Mouse (Mus musculus) lung, embryonic 14.5 days (tissue): ENCODE measurements around the gene Pacs2. TPM values are rescaled to one million over a fixed set of nuclear protein-coding genes. Genes with fewer than 3 reads are reported as not detected.

Experiments used
- ATAC-seq: fragments of 200-750 bp; cut with Nextera tagmentation; 2 replicates; pipeline ENCODE4 v1.8.0; 2017; ENCODE audit warnings: mild to moderate bottlenecking, moderate TSS enrichment, moderate library complexity; ENCODE audit not compliant: insufficient read depth
- DNase-seq: peaks from one replicate; pipeline ENCODE4 v3.0.0-alpha.2; 2015
- H3K27ac ChIP-seq: fragments of 300-500 bp; sonication (generic); 2 replicates; pipeline ENCODE4 v1.5.1; 2014; ENCODE audit warnings: low read depth, mild to moderate bottlenecking, moderate library complexity
- H3K27me3 ChIP-seq: fragments of 300-500 bp; sonication (generic); 2 replicates; pipeline ENCODE4 v1.6.1; 2014; ENCODE audit warnings: low read length, control low read depth; ENCODE audit not compliant: insufficient read depth
- H3K36me3 ChIP-seq: fragments of 300-500 bp; sonication (generic); 2 replicates; pipeline ENCODE4 v1.6.1; 2014; ENCODE audit warnings: control low read depth; ENCODE audit not compliant: insufficient read depth
- H3K4me1 ChIP-seq: fragments of 300-500 bp; sonication (generic); 2 replicates; pipeline ENCODE4 v1.6.1; 2014; ENCODE audit warnings: antibody characterized with exemption, control low read depth; ENCODE audit not compliant: insufficient read depth
- H3K4me2 ChIP-seq: fragments of 300-500 bp; sonication (generic); 2 replicates; pipeline ENCODE4 v1.6.1; 2014; ENCODE audit warnings: mild to moderate bottlenecking
- H3K4me3 ChIP-seq: fragments of 300-500 bp; sonication (generic); 2 replicates; pipeline ENCODE4 v1.5.1; 2014; ENCODE audit warnings: low read depth, low read length
- H3K9ac ChIP-seq: fragments of 300-500 bp; sonication (generic); 2 replicates; pipeline ENCODE4 v1.6.1; 2014
- H3K9me3 ChIP-seq: fragments of 300-500 bp; sonication (generic); 2 replicates; pipeline ENCODE4 v1.6.1; 2016; ENCODE audit warnings: low read depth, low read length, control low read depth
- CTCF ChIP-seq: IDR thresholded peaks from 2 replicates; pipeline ENCODE4 v1.5.1; 2016; ENCODE audit warnings: antibody characterized with exemption, low read depth
- WGBS: fragments of 180-500 bp; shearing (Covaris S2); extraction: QIAGEN DNeasy Blood & Tissue Kit; methylation state at CpG from one replicate; pipeline ENCODE4 v1.1.7; 2014; 5-methylcytosine and 5-hydroxymethylcytosine counted together
- polyA plus RNA-seq: library from polyadenylated mRNA; unstranded; fragments of >200 nt; fragmentation: Nextera tagmentation; extraction: Ambion mirVana; gene quantifications from 2 replicates; pipeline ENCODE4 v1.2.1, GENCODE M21; 2014

The Pacs2 gene
- polyA plus RNA-seq, 1 experiment from 2014 or later: 15.6 TPM

GRCm38 (mm10) chr12:113044916-113045677 is 30.8 kb downstream of the Pacs2 start:
- Histone ChIP-seq H3K4me2 (no peak overlapping the region), H3K9me3 (no peaks in the 10 kb centered on the region), H3K9ac (no peak overlapping the region), H3K36me3 (peaks cover 28% of the 10 kb centered on the region), H3K4me1 (no peaks in the 10 kb centered on the region), H3K27ac (no peak overlapping the region), H3K27me3 (no peaks in the 10 kb centered on the region), H3K4me3 (no peak overlapping the region)
- TF ChIP-seq CTCF: peak; percentile 49
- DNase-seq (peak; percentile 12), ATAC-seq (no peak)
- WGBS: 73% methylated on average over 3 of the region's 3 CpGs

GRCm38 (mm10) chr12:113046861-113047260 is 32.6 kb downstream of the Pacs2 start:
- no peaks in the 10 kb centered on the region for H3K9me3 ChIP-seq
- H3K4me3 ChIP-seq: no peak overlapping the region
- H3K27ac ChIP-seq: no peak overlapping the region
- ATAC-seq (no peak), DNase-seq (no peak)
- no peak overlapping the region for H3K4me2 ChIP-seq
- 0 out of 2 replicates have a peak, but pooled peaks cover 5% of the 10 kb centered on the region for H3K4me1 ChIP-seq
- 83% methylated on average over 15 of the region's 15 CpGs for WGBS
- H3K9ac ChIP-seq: no peak overlapping the region
- TF ChIP-seq CTCF: no peak
- H3K27me3 ChIP-seq: no peaks in the 10 kb centered on the region
- H3K36me3 ChIP-seq: peaks cover 41% of the 10 kb centered on the region

DNA sequence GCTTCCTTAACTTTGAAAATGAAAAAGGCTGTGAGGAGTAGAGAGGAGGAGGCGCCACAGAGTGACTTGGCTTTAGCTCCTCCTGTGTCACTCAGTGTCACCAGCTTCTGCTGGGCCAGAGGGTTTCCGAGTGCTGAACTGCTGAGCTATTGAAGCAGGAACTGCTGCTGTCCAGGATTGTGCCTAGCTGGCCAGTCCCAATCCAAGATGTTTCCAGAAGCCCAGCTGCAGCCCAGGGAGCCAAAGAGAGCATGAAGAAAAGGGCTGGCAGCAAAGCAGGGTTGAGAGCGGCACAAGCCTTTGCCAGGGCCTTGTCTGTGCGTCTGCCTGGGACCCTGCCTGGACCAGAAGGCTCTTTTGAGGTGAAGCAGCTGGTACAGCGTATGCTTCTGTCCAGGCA is 33.8 kb downstream of the Pacs2 start:
- Histone ChIP-seq H3K27me3 (no peaks in the 10 kb centered on the region), H3K36me3 (peaks cover 42% of the 10 kb centered on the region)

GRCm38 (mm10) chr12:113049836-113050235 is 35.5 kb downstream of the Pacs2 start:
- WGBS: 89% methylated on average over 9 of the region's 9 CpGs
- Histone ChIP-seq H3K4me1 (0 out of 2 replicates have a peak, but pooled peaks cover 5% of the 10 kb centered on the region), H3K4me3 (no peak overlapping the region), H3K27ac (no peak overlapping the region), H3K4me2 (no peak overlapping the region), H3K9me3 (no peaks in the 10 kb centered on the region), H3K36me3 (peaks cover 48% of the 10 kb centered on the region), H3K9ac (no peak overlapping the region), H3K27me3 (no peaks in the 10 kb centered on the region)
- TF ChIP-seq CTCF: no peak
- no peak for ATAC-seq
- no peak for DNase-seq

More for the DNA sequence above, 33.8 kb downstream of the Pacs2 start:
- Histone ChIP-seq H3K9me3 (no peaks in the 10 kb centered on the region), H3K4me2 (no peak overlapping the region), H3K27ac (no peak overlapping the region), H3K9ac (no peak overlapping the region), H3K4me3 (no peak overlapping the region), H3K4me1 (0 out of 2 replicates have a peak, but pooled peaks cover 5% of the 10 kb centered on the region)
- DNase-seq (no peak), ATAC-seq (no peak)
- no peak for TF ChIP-seq CTCF
- 84% methylated on average over 5 of the region's 5 CpGs for WGBS

DNA sequence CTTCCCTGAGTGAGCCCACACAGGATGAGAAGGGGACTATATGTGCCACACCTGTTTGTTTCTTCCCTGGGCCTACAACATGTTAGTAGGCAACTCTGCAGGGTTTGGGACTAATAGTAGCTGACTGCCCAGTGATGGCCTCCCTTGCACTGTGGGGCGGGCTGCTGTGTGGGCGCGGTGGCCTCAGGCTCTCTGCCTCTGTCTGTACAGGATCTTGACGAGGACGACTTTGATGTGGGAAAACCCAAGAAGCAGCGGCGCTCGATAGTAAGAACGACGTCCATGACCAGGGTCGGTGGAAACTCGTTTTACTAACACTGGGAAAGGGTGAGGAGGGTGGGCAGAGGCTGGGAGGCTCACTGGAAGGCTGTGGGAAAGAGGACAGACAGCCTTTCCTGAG is 36.4 kb downstream of the Pacs2 start:
- H3K27ac ChIP-seq: no peak overlapping the region
- DNase-seq: no peak
- H3K36me3 ChIP-seq: peaks cover 50% of the 10 kb centered on the region
- no peaks in the 10 kb centered on the region for H3K27me3 ChIP-seq
- H3K9ac ChIP-seq: no peak overlapping the region
- H3K9me3 ChIP-seq: no peaks in the 10 kb centered on the region
- 81% methylated on average over 12 of the region's 12 CpGs for WGBS
- H3K4me1 ChIP-seq: 0 out of 2 replicates have a peak, but pooled peaks cover 5% of the 10 kb centered on the region
- H3K4me3 ChIP-seq: no peak overlapping the region
- TF ChIP-seq CTCF: no peak
- ATAC-seq: no peak
- H3K4me2 ChIP-seq: no peak overlapping the region

DNA sequence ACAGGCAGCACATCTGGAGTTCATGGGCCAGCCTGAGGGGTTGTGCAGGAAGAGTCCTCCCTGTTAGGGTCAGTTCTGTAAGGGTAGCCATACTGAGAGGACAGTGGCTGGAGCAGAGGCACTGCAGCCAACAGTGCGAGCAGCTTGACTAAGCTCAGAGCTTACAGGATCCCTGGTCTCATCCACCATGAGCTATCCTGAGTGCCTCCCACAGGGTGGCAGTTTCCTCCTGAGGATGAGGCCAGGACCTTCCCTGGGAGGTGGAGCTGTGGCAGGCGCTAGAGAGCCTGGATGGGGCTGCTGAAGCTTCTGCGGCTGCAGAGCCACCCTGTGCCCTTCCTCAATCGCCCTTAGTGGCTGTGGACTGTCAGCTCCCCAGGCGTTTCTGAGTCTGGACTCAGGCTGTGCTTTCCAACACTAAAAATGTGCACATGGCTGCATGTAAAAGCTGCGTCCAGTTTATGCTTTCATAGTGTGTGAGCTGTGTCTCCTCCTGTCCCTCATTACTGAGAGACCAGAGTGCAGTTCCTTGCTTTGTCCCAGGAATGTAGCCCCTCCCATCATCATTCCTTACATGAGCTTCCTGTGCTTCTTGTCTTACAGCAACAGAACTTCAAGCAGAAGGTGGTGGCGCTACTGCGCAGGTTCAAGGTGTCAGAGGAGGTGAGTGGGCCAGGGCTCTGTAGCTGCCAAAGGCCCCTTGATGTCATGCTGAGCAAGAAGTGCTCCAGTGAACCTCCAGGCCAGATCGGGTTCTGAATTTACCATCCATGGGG is 37.5 kb downstream of the Pacs2 start:
- H3K9me3 ChIP-seq: no peaks in the 10 kb centered on the region
- H3K27me3 ChIP-seq: no peaks in the 10 kb centered on the region
- peaks cover 48% of the 10 kb centered on the region for H3K36me3 ChIP-seq
- DNase-seq (peak; percentile 56), ATAC-seq (peak; percentile 67; the same call in 1 of the 2 replicates)
- H3K4me3 ChIP-seq: no peak overlapping the region
- WGBS: 27% methylated on average over 9 of the region's 9 CpGs
- no peak overlapping the region for H3K9ac ChIP-seq
- no peak overlapping the region for H3K4me2 ChIP-seq
- H3K4me1 ChIP-seq: 0 out of 2 replicates have a peak, but pooled peaks cover 5% of the 10 kb centered on the region
- H3K27ac ChIP-seq: peak overlapping the region; percentile 78; the same call in 1 of the 2 replicates
- no peak; the same call in 1 of the 2 replicates for TF ChIP-seq CTCF

GRCm38 (mm10) chr12:113056089-113056488 is 41.8 kb downstream of the Pacs2 start:
- Histone ChIP-seq H3K9me3 (no peaks in the 10 kb centered on the region), H3K4me3 (no peak overlapping the region), H3K36me3 (peaks cover 69% of the 10 kb centered on the region), H3K4me1 (0 out of 2 replicates have a peak, but pooled peaks cover 5% of the 10 kb centered on the region), H3K9ac (no peak overlapping the region), H3K4me2 (no peak overlapping the region), H3K27ac (no peak overlapping the region), H3K27me3 (no peaks in the 10 kb centered on the region)
- no peak for TF ChIP-seq CTCF
- no peak for DNase-seq
- ATAC-seq: no peak
- WGBS: 76% methylated on average over 8 of the region's 8 CpGs
